Mouse (Mus musculus): ENCODE data around the gene Chchd3.

Gene Chchd3

GRCm38 (mm10) chr6:33059735-33060576 lies at the start of gene Chchd3:
Gene Chchd3 (minus strand): TSS chr6:33060260.
- DNase-seq (ENCODE audit: low spot score) = peak; percentile 98

GRCm38 (mm10) chr6:33104661-33105060 lies 44.6 kb upstream of the Chchd3 start:
- no peak for DNase-seq (ENCODE audit: low spot score)

GRCm38 (mm10) chr6:33098903-33099302 lies 38.8 kb upstream of the Chchd3 start:
- peak; percentile 9 for DNase-seq (ENCODE audit: low spot score)

- DNase-seq (ENCODE audit: low spot score) = no peak
Measured at GRCm38 (mm10) chr6:33094671-33095233, 34.7 kb upstream of the Chchd3 start.

- no peak for DNase-seq (ENCODE audit: low spot score)
Measured at GRCm38 (mm10) chr6:33080186-33080585, 20.1 kb upstream of the Chchd3 start.

GRCm38 (mm10) chr6:33078260-33078936 lies 18.3 kb upstream of the Chchd3 start:
- no peak for DNase-seq (ENCODE audit: low spot score)

GRCm38 (mm10) chr6:33066462-33066861 lies 6.4 kb upstream of the Chchd3 start:
- no peak for DNase-seq (ENCODE audit: low spot score)

GRCm38 (mm10) chr6:33059276-33059675 lies 784 bp downstream of the Chchd3 start:
- DNase-seq (ENCODE audit: low spot score) = no peak

GRCm38 (mm10) chr6:33056392-33056791 lies 3.7 kb downstream of the Chchd3 start:
- DNase-seq (ENCODE audit: low spot score) = no peak

- no peak for DNase-seq (ENCODE audit: low spot score)
Measured at GRCm38 (mm10) chr6:33055663-33056062, 4.4 kb downstream of the Chchd3 start.

GRCm38 (mm10) chr6:33054946-33055345 lies 5.1 kb downstream of the Chchd3 start:
- no peak for DNase-seq (ENCODE audit: low spot score)

GRCm38 (mm10) chr6:33051642-33052041 lies 8.4 kb downstream of the Chchd3 start:
- no peak for DNase-seq (ENCODE audit: low spot score)

GRCm38 (mm10) chr6:33049705-33050420 lies 10.2 kb downstream of the Chchd3 start:
- DNase-seq (ENCODE audit: low spot score) = no peak

- DNase-seq (ENCODE audit: low spot score) = no peak
Measured at GRCm38 (mm10) chr6:33043480-33043879, 16.6 kb downstream of the Chchd3 start.

- DNase-seq (ENCODE audit: low spot score) = no peak
Measured at GRCm38 (mm10) chr6:33042880-33043279, 17.2 kb downstream of the Chchd3 start.

- DNase-seq (ENCODE audit: low spot score) = no peak
Measured at GRCm38 (mm10) chr6:33041978-33042377, 18.1 kb downstream of the Chchd3 start.

- DNase-seq (ENCODE audit: low spot score) = no peak
Measured at GRCm38 (mm10) chr6:33040360-33041090, 19.5 kb downstream of the Chchd3 start.

- DNase-seq (ENCODE audit: low spot score) = no peak
Measured at GRCm38 (mm10) chr6:33032543-33032942, 27.5 kb downstream of the Chchd3 start.

- no peak for DNase-seq (ENCODE audit: low spot score)
Measured at GRCm38 (mm10) chr6:33031631-33032030, 28.4 kb downstream of the Chchd3 start.

GRCm38 (mm10) chr6:33028296-33028695 lies 31.8 kb downstream of the Chchd3 start:
- DNase-seq (ENCODE audit: low spot score) = no peak

GRCm38 (mm10) chr6:33025041-33025440 lies 35.0 kb downstream of the Chchd3 start:
- DNase-seq (ENCODE audit: low spot score) = no peak

GRCm38 (mm10) chr6:33004607-33005006 lies 55.5 kb downstream of the Chchd3 start:
- no peak for DNase-seq (ENCODE audit: low spot score)
